Mouse (Mus musculus) spleen, adult 2 months (tissue): ENCODE measurements around the gene Polr2j.

ENCODE experiments used
- CTCF ChIP-seq: fragments of 200-500 bp; IDR thresholded peaks from 2 replicates; pipeline ENCODE4 v1.5.1; 2011; ENCODE audit warnings: mild to moderate bottlenecking, inconsistent platforms; ENCODE audit not compliant: insufficient read depth, insufficient read length, insufficient replicate concordance; ENCODE audit errors: extremely low read depth
- POLR2A ChIP-seq: fragments of 200-500 bp; IDR thresholded peaks from 2 replicates; pipeline ENCODE4 v1.6.1; 2011; ENCODE audit warnings: low read depth, low read length, inconsistent platforms

DNA sequence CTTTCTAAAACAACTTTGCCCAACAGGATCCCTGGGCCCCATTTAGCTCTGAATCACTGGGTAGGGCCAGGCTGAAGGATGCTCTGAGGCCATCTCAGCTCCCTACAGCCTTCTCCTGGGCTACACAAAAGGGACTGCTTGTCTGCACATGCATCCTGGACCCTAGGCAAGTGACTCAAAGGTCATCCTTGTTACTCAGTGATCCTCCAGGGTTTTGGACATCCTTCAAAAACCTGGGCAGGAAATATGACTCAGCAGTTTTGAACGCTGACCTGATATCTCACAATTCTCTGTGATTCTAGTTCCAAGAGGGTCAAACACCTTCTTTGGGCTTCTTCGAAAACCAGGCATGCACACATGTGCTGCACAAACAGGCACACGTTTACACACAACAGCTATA, 7.4 kb upstream of the Polr2j start:
- TF ChIP-seq POLR2A = no peak
- no peak for TF ChIP-seq CTCF
